Mouse (Mus musculus) ovary, postnatal 10 days (tissue): ENCODE results near the gene Parvb.

Source experiments
- DNase-seq: peaks from one replicate; pipeline ENCODE4 v3.0.0; 2022; ENCODE audit warnings: low spot score

Gene Parvb

DNA sequence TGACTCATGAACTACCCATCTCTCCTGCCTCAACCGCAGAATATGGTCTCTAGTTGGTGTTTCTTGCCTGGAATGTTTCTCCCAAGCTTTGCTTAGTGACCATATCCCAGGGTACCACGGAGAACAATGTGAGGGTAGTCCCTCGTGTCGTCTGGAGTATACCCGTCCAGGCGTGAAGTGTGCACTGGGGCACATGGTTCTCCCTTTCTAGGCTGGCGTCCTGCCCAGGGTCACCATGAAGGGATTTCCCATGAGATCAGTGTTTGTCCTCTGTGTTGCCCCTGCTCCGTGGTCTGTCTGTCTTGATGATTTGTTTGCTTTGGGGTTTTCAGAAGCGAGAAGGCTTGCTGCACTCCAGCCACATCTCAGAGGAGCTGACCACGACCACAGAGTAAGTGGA, 63.4 kb downstream of the Parvb start:
- no peak for DNase-seq

DNA sequence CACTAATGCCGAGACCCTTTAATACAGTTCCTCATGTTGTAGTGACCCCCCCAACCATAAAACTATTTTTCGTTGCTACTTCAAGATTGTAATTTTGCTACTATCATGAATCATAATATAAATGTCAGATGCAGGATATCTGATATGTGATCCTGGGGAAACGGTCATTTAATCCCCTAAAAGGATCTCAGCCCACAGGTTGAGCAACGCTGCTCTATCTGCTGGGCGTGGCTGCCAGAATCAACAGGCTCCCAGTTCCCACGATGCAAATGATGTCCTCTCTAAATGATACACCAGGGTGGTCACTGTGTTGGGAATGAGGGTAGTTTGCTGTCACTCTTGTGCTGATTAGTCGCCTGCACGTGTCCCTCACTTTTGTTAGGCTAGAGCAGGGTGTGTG, 65.6 kb downstream of the Parvb start:
- no peak for DNase-seq

DNA sequence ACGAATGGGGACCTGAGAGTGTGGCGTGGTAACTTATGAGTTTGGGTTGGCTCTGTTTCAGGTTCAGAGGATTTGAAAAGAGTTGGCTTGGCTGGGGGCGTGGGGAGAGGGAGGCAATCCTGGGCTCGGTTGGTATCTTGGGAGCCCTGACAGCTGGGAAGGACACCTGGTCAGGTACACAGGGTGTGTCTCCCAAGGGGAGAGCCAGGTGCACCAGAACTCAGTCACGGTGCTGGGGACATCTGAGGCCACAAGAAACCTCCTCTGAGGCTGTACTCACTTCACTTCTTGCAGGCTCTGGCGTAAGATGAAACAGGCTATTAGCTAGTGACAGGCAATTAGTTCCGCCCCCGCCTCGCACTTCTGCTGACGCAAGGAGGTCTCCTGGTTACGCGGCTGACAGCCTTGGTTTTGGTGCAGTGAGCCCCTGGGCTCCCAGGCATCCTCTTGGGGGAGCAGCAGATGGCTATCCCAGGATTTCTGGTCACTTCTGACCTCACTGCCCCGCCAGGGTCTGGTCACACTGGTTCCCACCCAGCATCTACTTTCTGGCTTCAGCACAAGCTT, 67.0 kb downstream of the Parvb start:
- DNase-seq = no peak

DNA sequence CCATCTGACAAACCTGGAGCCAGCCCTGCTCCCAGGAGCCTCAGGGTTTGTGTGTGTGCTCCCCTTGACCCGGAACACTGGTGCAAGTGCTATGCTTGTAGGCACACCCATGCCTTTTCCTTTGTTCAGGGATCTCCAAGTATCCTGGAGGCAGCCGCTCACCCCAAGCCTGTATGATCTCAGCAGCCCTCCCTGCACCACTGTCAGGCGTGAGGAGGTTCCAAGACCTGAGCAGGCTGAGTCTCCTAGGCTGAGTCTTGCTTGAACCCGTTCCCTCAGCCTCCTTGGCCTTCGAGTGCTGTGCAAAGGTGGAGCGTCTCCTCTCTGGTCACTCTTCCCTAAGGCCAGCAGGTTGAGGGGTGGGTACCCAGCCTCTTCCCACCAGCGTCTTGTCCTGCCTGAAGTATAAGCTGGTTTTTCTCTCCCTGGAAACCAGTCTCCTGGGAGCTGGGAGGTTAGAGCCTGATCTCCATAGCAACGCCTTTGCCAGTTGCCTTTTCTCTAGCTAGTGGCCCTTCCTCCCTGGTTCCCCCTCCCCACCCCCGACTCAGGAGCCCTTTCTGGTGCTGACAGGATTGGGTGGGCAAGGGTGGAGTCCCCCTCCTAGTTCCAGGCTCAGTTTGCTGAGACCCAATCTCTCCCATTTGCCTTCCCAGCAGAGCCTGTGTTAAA, 68.0 kb downstream of the Parvb start:
- no peak for DNase-seq

DNA sequence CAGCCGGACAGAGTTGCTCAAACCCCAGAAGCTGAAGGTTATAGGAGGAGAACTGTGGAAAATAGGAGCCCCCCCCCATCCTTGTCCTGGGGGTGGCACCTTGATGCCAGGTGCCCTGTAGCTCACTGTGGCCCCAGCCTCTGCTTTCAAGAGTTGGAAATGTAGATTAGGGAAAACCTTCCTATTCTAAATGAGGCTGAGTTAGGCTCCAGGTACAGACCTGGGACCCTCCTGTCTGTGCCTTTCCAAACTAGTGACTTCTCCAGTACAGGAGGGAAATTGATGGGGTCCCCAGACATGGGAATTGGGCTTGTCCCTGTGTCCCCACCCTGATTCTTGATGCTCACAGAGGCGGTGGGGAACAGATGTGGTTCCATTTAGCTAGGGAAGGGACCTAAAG, 68.7 kb downstream of the Parvb start:
- DNase-seq = no peak

DNA sequence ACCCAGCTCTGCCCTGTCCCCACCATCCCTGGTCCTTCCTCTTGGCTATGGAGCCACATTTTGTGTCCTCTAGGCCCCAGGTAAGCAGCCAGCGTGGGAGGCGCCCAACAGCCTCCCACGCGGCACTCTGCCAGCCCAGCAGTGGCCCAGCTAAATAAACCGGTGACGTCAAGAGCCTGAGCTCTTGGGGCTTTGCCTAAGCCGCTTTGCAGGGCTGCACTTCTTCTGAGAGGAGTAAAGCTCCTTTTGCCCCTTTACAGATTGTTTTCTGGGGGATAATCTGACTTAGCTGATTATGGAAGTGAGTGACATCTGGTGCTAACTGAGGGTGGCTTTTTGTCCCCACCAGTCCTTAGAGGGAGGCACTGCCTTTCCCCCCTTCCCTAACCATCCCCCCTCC, 69.2 kb downstream of the Parvb start:
- DNase-seq = no peak

DNA sequence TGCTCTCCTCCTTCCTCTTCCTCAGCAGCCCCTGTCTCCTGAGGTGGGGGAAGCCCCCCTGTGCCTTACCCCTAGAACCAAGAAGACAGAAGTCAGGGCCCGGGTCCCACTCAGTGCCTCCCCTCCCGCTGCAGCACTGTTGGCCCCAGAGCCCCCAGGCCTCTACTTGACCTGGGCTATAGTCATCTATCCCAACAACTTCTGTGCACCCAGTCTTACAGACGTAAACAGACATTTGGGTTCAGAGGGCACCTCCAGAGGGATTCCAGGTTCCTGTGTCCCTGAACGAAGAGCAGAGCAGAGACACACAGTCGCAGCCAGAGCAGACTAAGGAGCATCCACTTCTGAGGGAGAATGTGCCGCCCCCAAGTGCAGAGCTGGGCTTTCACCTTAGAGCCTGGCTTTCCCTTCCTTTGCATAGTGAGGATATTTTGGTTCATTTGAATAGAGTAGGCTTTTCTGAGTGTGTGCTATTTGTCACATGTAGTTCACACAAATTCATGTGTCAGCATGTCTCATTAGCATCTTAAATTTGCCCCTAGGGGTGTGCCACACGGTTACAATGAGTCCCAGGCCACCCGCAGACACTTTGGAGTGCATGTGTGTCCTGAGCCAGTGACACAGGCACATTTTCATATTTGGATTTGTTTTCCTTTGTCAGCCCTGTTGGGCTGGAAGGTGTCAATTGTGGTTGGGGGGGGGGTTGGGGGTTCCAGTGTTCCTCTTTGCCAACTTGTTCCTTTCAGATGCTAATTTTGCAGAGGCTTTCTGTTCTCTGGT, 70.0 kb downstream of the Parvb start:
- no peak for DNase-seq

DNA sequence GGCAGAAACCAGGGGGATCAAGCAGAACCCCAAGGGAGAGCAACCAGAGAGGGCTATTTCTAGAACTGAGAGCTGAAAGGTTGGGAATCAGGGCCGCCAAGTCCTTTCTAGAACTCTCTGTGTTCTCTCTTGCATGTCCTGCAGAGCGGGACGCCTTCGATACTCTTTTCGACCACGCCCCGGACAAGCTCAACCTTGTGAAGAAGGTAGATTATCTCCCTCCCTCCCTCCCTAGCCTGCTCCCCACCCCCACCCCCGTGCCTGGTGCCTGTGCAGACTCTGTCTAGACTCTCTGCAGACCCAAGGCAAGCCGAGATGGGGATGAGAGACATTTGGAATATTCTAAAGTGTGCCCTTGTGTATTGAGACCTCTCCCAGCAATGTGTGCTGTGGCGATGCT, 71.4 kb downstream of the Parvb start:
- DNase-seq = no peak

DNA sequence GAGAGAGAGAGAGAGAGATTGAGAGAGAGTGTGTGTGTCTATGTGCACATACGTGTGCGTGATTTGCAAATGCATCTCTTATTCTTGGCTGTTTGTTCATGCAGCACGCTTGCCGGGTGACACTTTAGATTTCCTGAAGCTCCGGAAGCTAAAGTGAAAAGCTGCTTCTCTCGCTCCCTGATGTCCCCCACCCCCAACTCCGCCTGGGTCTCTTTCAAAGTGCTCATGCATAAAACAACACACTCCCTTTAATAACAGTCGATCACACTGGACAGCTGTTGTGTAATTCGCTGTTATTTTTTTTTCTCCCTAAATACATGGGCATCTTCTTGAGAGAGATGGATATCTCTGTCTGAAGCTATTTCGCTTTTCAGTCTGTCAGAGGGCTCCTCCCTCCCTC, 73.5 kb downstream of the Parvb start:
- DNase-seq = no peak

DNA sequence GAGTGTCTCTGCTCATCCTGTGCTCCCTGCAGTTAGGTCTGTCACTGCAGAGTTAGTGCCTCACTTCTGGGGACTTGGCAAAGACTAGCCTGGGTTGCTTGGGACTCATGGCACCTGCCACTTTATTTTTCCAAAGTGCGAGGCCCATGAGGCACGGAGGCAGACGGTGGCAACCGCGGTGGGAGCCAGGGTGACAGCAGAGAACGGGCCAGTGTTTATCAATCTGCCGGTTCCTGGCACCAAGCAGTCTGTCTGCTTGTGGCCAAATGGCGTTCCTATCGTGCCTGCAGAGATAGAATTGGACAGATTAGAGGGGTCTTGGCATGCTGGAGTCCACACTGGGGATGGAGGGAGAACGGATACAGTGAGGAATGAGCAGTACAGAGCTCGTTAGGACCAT, 78.4 kb downstream of the Parvb start:
- DNase-seq = no peak

DNA sequence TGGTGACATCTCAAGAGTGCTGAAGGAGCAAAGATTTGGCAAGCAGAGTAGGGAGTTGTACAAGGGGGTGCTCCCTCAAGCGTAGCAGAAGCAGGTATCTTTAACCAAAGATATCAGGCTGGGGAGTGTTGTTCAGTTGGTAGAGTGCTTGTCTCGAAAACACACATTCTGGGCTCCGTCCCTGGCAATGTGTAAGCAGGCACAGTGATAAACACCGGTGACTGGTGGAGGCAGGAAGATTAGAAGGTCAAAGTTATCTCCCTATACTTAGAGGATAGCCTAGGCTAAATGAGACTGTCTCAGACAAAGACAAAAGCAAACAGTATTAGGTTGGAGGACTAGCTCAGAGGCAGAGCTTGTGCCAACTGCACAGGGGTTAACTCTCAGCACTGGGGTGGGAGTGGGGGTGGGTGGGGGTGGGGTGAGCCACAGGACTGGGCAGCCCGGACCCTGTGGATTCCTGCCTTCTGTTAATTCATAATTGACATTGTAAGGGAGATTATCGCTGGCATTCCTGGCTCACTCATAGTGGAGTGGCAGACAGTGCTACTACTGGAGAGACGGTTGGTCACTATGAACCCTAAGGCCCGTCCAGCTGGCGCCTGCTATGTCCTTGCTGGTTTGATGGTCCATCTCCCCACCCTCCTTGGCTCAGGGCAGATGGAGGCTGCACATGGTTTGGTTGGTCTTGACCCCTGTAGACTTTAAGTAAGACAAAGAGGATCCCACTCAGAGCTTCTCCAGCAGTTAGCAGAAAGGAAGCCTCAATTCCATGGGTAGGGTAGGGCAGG, 79.6 kb downstream of the Parvb start:
- no peak for DNase-seq

DNA sequence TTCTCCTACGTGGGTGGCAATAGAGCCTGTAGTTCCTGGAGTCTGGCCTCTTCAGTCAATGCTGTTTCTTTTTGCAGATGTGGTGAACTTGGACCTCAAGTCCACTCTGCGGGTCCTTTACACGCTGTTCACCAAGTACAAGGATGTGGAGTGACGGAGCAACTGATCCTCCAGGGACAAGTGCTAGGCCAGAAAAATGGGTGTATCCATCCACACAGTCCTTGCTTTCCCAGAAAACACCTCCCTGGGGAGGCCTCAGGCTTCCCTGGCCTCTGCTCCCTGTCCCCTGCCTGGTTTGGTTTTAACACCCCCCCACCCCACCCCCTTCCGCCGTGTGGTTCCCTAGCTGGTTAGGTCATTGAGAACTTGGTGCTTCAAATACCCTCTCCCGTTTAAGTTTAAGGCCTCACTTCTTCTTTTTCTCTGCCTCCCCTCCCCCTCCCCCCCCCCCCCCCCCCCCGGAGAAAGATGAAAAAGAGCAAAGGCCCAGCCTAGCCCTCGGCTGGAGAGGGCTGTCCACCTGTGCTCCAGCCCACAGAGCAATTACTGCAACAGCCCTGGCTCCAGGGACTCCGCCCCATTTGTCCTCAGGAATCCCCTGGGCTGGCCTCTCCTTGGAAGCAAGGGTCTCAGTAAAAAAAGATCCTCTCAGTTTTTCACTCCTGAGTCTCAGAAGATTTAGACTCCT, 81.2 kb downstream of the Parvb start:
- DNase-seq = no peak

DNA sequence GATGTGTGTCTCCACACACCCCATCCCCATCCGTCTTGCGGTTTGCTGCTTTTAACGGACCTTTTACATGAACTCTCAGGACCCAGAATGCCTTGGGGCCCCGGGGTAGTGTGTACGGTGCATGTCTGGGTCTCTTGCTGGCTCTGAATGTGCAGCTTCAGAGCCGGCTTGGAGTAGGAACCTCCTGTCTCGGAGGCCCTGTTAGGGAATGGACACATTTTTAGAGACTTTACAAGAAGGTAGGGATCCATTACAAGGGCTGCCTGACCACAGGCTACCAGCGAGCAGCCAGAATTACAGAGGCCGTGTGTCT, 81.7 kb downstream of the Parvb start:
- DNase-seq = no peak

DNA sequence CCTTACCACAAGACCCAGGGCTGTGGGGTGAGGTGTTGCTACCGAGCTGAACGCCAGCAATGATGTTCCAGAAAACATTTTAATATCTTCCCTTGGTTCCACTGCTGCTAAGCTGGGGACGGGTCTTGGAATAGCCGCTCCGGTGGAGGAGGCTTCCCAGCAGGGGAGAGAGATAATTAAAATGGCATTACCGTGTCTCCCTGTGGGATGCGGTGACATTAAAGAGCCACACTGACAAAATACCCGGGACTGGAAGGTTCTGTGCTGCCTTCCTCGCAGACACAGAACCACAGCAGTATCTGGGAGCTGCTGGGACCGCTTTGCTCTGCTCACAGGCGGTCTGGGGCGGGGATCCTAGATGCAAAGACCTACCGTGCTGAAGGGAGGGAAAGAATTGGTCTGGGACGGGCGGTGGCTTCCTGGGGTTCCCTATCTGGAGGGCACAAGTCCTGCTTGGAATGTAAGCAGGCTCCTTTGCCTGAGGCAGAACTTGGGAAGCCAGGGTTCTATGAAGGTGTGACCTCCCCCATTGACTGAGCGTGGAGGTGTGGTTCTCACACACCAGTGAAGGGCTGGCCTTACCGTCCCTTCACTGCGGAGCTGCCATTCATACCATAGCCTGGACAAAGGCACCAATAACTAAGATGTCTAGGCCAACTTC, 82.7 kb downstream of the Parvb start:
- DNase-seq = no peak

DNA sequence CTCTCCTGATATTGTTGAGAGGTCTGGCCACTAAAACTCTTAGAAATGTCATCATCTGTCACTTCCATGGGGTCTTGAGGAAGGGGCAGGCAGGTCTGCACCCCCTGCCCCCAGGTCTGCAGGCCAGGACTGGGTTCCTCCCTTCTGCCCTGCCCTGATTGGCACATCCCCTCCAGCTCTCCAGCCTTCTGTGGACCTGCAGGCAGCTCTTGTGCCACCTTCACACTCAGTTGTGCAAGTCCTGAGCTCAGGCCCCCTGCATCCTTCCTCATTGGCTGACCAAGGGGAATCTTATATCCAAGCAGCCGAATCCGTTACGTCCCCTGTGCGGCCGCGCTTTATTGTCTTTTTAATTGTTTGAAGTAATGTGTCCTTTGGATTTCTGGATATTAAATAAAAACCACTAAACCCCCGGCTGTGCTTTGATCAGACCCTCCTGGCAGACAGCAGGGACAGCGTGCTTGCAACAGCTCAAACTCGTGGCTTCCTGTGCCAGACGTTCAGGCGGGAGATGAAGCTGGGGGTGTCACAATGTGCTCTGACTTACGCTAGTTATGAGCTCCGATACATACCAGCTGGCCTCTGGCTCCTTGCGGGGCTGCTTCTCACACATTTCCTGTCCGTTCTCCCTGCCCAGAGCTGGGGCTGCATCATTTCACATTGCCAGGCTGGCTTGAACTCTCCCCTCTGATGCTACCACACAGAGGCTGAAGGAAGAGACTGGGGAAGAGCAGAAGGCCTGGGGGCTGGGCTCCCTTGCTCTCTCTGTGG, 83.6 kb downstream of the Parvb start:
- DNase-seq = no peak

DNA sequence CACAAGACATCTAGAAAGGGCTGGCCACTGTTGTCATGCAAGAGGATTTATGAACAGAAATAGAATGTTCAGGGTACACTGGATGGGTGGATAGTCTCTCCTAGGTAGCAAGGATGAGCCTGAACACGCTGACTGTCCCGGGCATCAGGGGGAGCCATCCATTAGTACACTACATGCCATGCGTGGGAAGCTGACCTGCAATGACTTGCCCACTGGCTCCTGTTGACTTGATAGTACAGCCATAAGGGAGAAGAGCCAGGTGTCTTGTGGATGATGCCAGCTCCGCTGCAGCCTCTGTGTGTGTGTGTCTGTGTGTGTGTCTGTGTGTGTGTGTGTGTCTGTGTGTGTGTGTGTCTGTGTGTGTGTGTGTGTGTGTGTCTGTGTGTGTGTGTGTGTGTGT, 87.5 kb downstream of the Parvb start:
- DNase-seq = no peak

DNA sequence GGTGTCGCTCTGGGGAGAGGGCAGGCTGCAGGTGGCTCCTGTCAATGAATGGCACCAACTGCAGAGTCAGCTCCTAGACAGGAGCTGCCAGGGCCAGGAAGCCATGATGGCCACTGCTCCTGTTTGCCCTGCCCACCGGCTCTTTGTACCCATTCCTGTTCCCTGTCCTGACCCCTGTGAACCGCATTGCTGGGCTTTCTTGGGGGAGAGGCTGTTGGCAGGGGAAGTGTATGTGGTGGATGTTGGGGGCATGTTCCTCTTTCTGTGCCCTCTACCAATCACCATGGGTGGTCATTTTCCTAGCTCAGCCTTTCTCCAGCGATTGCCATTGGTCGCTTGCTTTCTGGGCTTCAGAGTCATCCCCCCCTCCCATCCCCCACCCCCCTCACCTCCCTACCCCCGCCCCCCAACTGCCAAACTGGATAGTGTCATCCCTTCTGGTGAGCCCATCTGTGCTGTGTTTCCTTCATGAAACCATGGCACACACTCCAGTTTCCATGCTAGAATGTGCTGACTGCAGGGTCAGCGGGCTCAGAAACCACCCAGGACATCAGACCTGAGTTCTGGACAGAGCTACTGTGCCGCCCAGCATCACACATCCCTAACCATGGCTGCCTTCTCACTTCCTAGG, 89.8 kb downstream of the Parvb start:
- no peak for DNase-seq

DNA sequence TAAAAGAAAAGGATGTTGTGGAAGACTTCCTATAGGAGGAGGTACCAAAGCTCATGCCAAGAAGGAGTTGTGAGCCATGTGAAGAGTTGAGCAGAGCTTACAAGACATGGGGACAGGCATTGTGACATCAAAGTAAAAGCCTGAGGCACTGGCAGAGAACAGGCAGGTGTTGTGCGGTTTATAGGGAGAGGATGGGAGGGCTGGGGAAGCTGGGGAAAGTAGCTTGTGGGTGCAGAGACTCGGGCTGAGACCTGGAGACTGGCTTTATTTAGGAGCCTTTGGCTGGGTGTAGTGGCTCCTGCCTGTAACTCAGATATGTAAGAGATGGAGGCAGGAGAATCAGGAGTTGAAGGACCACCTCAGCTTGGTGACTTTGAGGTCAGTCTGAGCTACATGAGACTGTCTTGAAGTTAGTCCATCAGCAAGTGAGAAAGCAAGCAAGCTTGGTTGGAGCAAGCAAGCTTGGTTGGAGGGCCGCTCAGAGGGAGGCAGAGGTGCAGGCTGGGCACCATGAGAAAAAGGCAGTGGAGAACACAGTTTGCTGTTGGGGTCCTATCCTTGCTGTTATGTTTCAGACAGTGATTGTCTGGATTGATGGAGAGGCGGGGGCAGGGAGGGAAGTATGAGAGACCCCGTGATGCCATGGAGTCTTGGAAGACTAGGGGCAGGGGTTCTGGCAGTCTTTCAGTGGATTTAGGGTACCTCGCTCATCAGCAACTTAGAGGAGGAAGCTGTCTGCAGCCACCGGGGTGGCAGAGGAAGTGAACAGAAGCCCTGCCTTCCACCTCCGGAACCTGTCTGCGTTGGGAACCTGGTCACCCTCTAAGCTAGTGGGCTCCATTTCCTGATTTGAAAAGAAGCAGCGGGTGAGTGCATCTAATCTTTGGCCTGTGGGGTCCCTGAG, 92.4 kb downstream of the Parvb start, which contains the start of gene Parvg:
Parvg (plus strand) TSS at position 61 of the 904 bp plus-strand sequence.
- DNase-seq = no peak

DNA sequence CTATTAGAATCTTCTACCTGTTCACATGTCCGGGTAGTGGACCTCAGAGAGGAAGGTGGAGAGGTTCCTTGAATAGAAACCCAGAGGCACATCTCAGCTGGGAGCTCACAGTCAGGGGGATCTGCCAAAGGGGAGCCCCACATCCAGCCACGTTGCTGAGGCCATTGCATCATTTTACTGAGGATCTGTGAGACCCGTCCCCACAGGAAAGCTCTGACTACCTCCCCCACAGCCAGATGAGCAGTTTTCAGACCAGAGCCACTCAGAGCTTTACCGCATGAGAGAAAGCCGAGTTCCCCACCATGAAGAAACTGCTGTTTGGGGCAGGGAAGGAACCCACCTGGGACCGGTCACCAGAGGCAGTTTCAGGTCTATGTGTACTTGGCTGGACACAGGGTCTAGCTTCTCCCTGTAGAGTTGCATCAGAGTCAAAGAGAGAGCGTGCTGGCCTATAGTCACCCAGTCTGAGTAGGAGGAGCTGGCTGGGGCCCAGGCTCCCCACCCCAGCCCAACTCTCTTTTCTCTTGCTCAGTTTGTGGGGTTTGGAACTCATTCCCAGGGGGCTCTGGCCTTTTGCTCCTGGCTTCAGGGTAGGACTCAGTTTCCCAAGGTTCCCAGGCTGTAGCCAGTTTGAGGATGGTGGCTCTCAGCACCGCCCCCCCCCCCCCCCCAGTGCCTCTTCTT, 93.2 kb downstream of the Parvb start:
- DNase-seq = no peak
